Mouse (Mus musculus): ENCODE data around the gene C1ql1. TPM values are rescaled to one million over a fixed set of nuclear protein-coding genes. Genes with fewer than 3 reads are reported as not detected.
A peak's percentile ranks its signal among the peaks of the same experiment; 100 is the strongest.
"Not testable (repeated sequence)": the region's sequence is repeated elsewhere in the genome, so short reads cannot be mapped to it uniquely, and the experiment has no call there.

Gene C1ql1
- polyA plus RNA-seq, 1 experiment from 2014 or later = 0.74 TPM

- Histone ChIP-seq H3K4me2 (no peak overlapping the region), H3K36me3 (no peaks in the 10 kb centered on the region), H3K9me3 (no peaks in the 10 kb centered on the region), H3K4me3 (no peak overlapping the region), H3K27me3 (replicated peaks) (peaks cover 10% of the 10 kb centered on the region), H3K4me1 (peaks cover 14% of the 10 kb centered on the region), H3K27ac (replicated peaks) (peak overlapping the region; percentile 24; the same call in 1 of the 2 replicates), H3K9ac (no peak overlapping the region)
- 32% methylated on average over 6 of the region's 6 CpGs for WGBS
- ATAC-seq (ENCODE audit: extremely low read depth, insufficient number of reproducible peaks, low FRiP score, low TSS enrichment) = no peak
Measured at GRCm38 (mm10) chr11:102978052-102978666, 31.7 kb upstream of the C1ql1 start.

DNA sequence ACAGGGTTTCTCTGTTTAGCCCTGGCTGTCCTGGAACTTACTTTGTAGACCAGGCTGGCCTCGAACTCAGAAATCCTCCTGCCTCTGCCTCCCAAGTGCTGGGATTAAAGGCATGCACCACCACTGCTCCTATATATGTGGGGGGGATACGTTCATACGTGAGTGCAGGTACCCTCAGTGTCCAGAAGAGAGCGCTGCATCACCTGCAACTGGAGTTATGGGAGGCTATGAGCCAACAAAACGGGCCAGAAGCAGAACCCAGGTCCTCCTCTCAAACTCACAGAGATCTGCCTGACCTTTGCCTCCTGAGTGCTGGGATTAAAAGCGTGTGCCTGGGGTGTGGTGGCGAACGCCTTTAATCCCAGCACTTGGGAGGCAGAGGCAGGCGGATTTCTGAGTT, 29.5 kb upstream of the C1ql1 start:
- not testable (repeated sequence) for H3K4me2 ChIP-seq; ATAC-seq (ENCODE audit: extremely low read depth, insufficient number of reproducible peaks, low FRiP score, low TSS enrichment); H3K4me3 ChIP-seq; H3K36me3 ChIP-seq; H3K27ac ChIP-seq (replicated peaks); H3K9ac ChIP-seq; H3K9me3 ChIP-seq
- 76% methylated on average over 9 of the region's 9 CpGs for WGBS
- Histone ChIP-seq H3K27me3 (replicated peaks) (peaks cover 26% of the 10 kb centered on the region), H3K4me1 (peaks cover 14% of the 10 kb centered on the region)

GRCm38 (mm10) chr11:102972326-102972725, 25.8 kb upstream of the C1ql1 start:
- Histone ChIP-seq H3K4me1 (no peaks in the 10 kb centered on the region), H3K9ac (no peak overlapping the region), H3K9me3 (no peaks in the 10 kb centered on the region), H3K36me3 (no peaks in the 10 kb centered on the region), H3K27ac (replicated peaks) (no peak overlapping the region), H3K4me3 (no peak overlapping the region), H3K4me2 (no peak overlapping the region), H3K27me3 (replicated peaks) (peaks cover 55% of the 10 kb centered on the region)
- no peak for ATAC-seq (ENCODE audit: extremely low read depth, insufficient number of reproducible peaks, low FRiP score, low TSS enrichment)
- 58% methylated on average over 1 of the region's 1 CpGs for WGBS

- 46% methylated on average over 5 of the region's 5 CpGs for WGBS
- no peak for ATAC-seq (ENCODE audit: extremely low read depth, insufficient number of reproducible peaks, low FRiP score, low TSS enrichment)
- peaks cover 62% of the 10 kb centered on the region for H3K27me3 ChIP-seq (replicated peaks)
- H3K9ac ChIP-seq = no peak overlapping the region; the same call in 1 of the 2 replicates
- H3K4me2 ChIP-seq = no peak overlapping the region
- H3K9me3 ChIP-seq = no peaks in the 10 kb centered on the region
- no peak overlapping the region for H3K27ac ChIP-seq (replicated peaks)
- no peaks in the 10 kb centered on the region for H3K36me3 ChIP-seq
- no peaks in the 10 kb centered on the region for H3K4me1 ChIP-seq
- H3K4me3 ChIP-seq = no peak overlapping the region
Measured at GRCm38 (mm10) chr11:102971604-102972003, 25.1 kb upstream of the C1ql1 start.

DNA sequence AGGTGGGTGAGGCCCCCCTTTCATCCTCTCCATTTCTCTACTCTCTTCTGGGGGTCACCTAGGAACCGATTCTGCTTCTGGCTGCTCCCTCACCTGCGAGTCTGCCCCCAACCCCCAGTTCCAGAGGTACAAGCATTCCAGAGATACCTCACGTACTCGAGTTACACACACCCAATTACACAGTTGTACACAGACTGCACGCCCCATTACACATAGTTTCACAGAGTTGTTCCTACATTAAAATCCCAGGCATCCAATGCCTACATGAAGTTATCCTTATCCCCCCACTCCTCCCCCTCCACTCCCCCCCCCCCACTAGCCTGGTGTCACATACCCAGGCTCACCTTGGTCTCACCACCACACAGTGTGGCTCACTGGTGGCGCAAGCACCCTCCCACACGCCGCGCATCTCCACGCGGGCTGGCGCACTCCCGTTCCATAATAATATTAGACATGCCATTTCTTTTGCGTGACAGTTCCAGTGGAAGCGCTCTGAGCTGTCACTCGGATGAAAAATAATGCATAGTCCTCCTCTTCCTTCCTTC, 18.1 kb upstream of the C1ql1 start:
- ATAC-seq (ENCODE audit: extremely low read depth, insufficient number of reproducible peaks, low FRiP score, low TSS enrichment) = no peak
- no peaks in the 10 kb centered on the region for H3K9me3 ChIP-seq
- WGBS = 63% methylated on average over 16 of the region's 16 CpGs
- H3K36me3 ChIP-seq = no peaks in the 10 kb centered on the region
- H3K9ac ChIP-seq = no peak overlapping the region; the same call in 1 of the 2 replicates
- no peak overlapping the region for H3K27ac ChIP-seq (replicated peaks)
- no peak overlapping the region for H3K4me2 ChIP-seq
- H3K4me1 ChIP-seq = peaks cover 20% of the 10 kb centered on the region
- peaks cover 69% of the 10 kb centered on the region for H3K27me3 ChIP-seq (replicated peaks)
- H3K4me3 ChIP-seq = no peak overlapping the region

DNA sequence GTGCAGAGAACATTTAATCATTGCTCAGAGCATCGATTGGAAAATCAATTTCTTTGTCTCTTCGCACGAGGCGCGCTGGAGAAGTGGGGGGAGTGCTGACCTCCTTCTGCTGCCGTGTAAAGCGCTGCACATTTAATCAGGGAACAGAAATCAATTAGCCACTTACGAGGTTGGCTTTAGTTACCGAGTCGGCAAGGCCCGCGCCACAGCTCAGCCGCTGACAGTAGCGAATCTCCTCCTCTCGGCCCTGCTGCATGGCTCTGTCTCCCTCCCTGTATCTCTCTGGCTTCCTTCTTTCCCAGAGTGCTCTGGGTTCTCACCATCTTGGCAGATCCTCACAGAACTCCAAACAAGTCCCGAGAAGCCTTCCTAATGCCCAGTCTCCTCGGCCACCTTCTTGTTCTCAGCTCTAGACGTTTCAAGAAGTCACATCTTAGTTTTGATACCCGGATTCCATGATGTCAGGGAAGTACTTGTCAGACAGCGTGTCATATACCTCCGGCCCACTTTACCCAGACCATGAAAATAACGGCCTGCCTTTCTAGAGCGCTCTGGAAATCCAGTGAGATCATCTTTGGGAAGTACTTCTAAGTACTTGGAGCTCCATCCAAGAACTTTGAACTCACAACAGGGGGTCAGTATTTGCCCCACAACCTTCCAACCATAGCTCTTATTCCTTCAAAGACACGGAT, 17.5 kb upstream of the C1ql1 start:
- no peak for ATAC-seq (ENCODE audit: extremely low read depth, insufficient number of reproducible peaks, low FRiP score, low TSS enrichment)
- H3K9ac ChIP-seq = peak overlapping the region; percentile 69
- peak overlapping the region; percentile 16; the same call in 1 of the 2 replicates for H3K4me3 ChIP-seq
- no peak overlapping the region for H3K27ac ChIP-seq (replicated peaks)
- whole genome bisulfite sequencing = 20% methylated on average over 24 of the region's 24 CpGs
- H3K9me3 ChIP-seq = no peaks in the 10 kb centered on the region
- H3K4me2 ChIP-seq = peak overlapping the region; percentile 58
- peaks cover 64% of the 10 kb centered on the region for H3K27me3 ChIP-seq (replicated peaks)
- H3K36me3 ChIP-seq = no peaks in the 10 kb centered on the region
- peaks cover 20% of the 10 kb centered on the region for H3K4me1 ChIP-seq

DNA sequence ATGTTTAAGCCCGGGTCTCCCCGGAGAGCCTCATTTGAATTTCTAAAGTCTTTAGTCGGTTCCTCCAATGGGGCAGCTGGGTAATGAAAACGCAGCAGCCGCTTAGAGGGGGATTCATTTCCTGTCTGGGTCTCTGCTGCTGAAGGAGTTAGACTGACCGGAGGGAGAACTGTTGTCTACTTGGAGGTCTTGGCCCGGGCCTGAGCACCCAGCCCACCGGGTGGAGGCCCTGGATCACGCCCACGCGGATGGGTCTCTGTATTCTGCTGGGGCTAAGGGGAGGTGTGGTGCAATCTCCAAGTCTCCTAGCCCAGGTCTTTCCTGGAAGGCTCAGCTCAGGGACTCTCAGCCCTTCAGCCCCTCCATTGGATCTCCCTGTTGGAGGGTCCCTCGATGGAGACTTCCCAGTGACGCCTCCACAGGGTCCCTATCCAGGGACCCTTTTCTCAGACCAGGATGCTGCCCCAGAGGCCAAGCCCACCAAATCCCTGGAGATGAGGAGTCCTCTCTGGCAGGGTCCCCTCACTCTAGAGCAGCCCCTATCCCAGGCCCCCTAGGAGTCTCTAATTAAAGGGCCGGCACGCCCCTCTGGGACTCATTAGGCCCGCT, 16.9 kb upstream of the C1ql1 start:
- no peaks in the 10 kb centered on the region for H3K9me3 ChIP-seq
- no peak overlapping the region for H3K27ac ChIP-seq (replicated peaks)
- peaks cover 20% of the 10 kb centered on the region for H3K4me1 ChIP-seq
- H3K4me3 ChIP-seq = peak overlapping the region; percentile 16; the same call in 1 of the 2 replicates
- ATAC-seq (ENCODE audit: extremely low read depth, insufficient number of reproducible peaks, low FRiP score, low TSS enrichment) = no peak
- 8% methylated on average over 16 of the region's 16 CpGs for WGBS
- H3K4me2 ChIP-seq = peak overlapping the region; percentile 58
- H3K36me3 ChIP-seq = no peaks in the 10 kb centered on the region
- peaks cover 61% of the 10 kb centered on the region for H3K27me3 ChIP-seq (replicated peaks)
- peak overlapping the region; percentile 69 for H3K9ac ChIP-seq

GRCm38 (mm10) chr11:102962861-102963245, 16.4 kb upstream of the C1ql1 start:
- no peak for ATAC-seq (ENCODE audit: extremely low read depth, insufficient number of reproducible peaks, low FRiP score, low TSS enrichment)
- Histone ChIP-seq H3K4me3 (0 out of 2 replicates have a peak overlapping the region, but pooled peaks have one; percentile 16), H3K4me2 (peak overlapping the region; percentile 58), H3K9me3 (no peaks in the 10 kb centered on the region), H3K36me3 (no peaks in the 10 kb centered on the region), H3K27ac (replicated peaks) (no peak overlapping the region), H3K9ac (peak overlapping the region; percentile 69), H3K27me3 (replicated peaks) (peaks cover 61% of the 10 kb centered on the region), H3K4me1 (peaks cover 20% of the 10 kb centered on the region)
- WGBS = 42% methylated on average over 7 of the region's 7 CpGs

- 84% methylated on average over 4 of the region's 4 CpGs for WGBS
- no peak for ATAC-seq (ENCODE audit: extremely low read depth, insufficient number of reproducible peaks, low FRiP score, low TSS enrichment)
- peaks cover 50% of the 10 kb centered on the region for H3K27me3 ChIP-seq (replicated peaks)
- no peak overlapping the region for H3K4me2 ChIP-seq
- H3K27ac ChIP-seq (replicated peaks) = no peak overlapping the region
- no peaks in the 10 kb centered on the region for H3K9me3 ChIP-seq
- H3K4me3 ChIP-seq = no peak overlapping the region
- no peaks in the 10 kb centered on the region for H3K36me3 ChIP-seq
- no peak overlapping the region for H3K9ac ChIP-seq
- H3K4me1 ChIP-seq = peaks cover 35% of the 10 kb centered on the region
Measured at GRCm38 (mm10) chr11:102961082-102961481, 14.6 kb upstream of the C1ql1 start.

DNA sequence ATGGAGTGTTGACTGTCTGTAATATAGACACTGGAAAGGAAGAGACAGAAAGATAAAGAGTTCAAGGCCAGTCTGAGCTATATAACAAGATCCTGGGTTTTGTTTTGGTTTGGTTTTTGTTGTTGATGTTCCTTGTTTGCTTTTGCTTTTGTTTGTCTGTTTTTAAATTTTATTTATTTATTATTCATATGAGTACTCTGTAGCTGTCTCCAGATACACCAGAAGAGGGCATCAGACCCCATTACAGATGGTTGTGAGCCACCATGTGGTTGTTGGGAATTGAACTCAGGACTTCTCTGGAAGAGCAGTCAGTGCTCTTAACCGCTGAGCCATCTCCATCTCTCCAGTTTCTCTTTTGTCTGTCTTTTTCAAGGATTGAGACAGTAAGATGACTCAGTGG, 12.4 kb upstream of the C1ql1 start:
- Histone ChIP-seq H3K36me3 (no peaks in the 10 kb centered on the region), H3K4me3 (no peak overlapping the region), H3K27me3 (replicated peaks) (peaks cover 41% of the 10 kb centered on the region), H3K9me3 (no peaks in the 10 kb centered on the region), H3K4me1 (peaks cover 38% of the 10 kb centered on the region), H3K4me2 (no peak overlapping the region), H3K27ac (replicated peaks) (no peak overlapping the region), H3K9ac (no peak overlapping the region)
- no peak for ATAC-seq (ENCODE audit: extremely low read depth, insufficient number of reproducible peaks, low FRiP score, low TSS enrichment)
- WGBS = 69% methylated on average over 1 of the region's 1 CpGs

DNA sequence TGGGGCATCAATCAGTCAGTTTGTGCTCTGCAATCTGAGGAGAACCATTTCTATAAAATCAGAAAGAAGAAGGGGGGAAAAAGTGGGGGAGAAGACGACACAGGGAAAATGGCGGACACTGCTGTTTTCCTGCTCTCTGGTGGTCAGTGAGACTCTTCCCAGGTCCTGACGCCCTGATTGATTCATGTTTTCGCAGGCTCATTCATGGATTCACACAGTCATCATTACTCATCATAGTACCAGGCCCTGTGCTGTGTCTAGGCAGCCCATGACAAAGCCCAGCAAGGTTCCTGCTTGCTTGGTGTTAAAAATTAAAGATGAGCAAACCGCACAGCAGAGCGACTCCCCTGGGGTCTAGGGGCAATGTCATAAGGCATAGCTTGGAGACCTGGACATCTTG, 11.9 kb upstream of the C1ql1 start:
- no peak overlapping the region for H3K9ac ChIP-seq
- WGBS = 83% methylated on average over 6 of the region's 6 CpGs

More for the DNA sequence above, 11.9 kb upstream of the C1ql1 start:
- Histone ChIP-seq H3K4me3 (no peak overlapping the region), H3K4me1 (peaks cover 34% of the 10 kb centered on the region), H3K36me3 (no peaks in the 10 kb centered on the region), H3K27me3 (replicated peaks) (peaks cover 40% of the 10 kb centered on the region), H3K27ac (replicated peaks) (no peak overlapping the region), H3K9me3 (no peaks in the 10 kb centered on the region), H3K4me2 (no peak overlapping the region)
- ATAC-seq (ENCODE audit: extremely low read depth, insufficient number of reproducible peaks, low FRiP score, low TSS enrichment) = no peak

All from heart, embryonic 13.5 days (tissue).